Mouse (Mus musculus): ENCODE measurements around the gene Cyp2d9. TPM values are rescaled to one million over a fixed set of nuclear protein-coding genes. Genes with fewer than 3 reads are reported as not detected.
"Not testable (repeated sequence)": the region's sequence is repeated elsewhere in the genome, so short reads cannot be mapped to it uniquely, and the experiment has no call there.

Gene Cyp2d9
- polyA plus RNA-seq (2012; rRNA removed) (0.26 TPM in 1 of 2 replicates, not detected in the other), polyA plus RNA-seq (2014; fragmentation: Nextera tagmentation; extraction: Ambion mirVana) (not detected in 2 replicates)

DNA sequence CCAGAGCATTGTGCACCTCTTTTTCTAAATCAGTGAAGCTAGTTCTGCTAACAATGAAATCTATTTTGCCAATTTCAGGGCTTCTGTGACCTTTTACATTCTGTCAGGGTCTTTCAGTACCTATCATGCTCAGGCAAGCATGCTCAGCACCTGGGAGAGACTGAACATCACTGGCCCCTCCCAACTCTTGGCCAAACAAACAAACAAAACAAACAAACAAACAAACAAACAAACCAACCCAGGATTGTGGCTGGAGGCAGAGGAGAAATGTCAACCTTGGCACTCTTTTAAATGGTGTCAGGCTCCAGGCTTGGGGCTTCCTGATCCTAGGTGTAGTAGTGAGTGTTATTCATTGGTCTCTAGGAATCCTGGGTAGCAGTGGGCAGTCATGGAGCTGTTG lies at the start of gene Cyp2d9:
Gene Cyp2d9 (plus strand): TSS at position 301 of the 400 bp plus-strand sequence.
- no peaks in the 10 kb centered on the region for H3K4me1 ChIP-seq (ENCODE audit: control insufficient read depth, insufficient read depth, low read length)
- H3K27ac ChIP-seq (replicated peaks; ENCODE audit: low read depth, low read length), result no peak within 1 kb of the TSS
- peaks cover 9% of the 10 kb centered on the region; the same call in 1 of the 2 replicates for H3K9me3 ChIP-seq (ENCODE audit: control insufficient read depth, low read length)
- H3K4me3 ChIP-seq (replicated peaks; ENCODE audit: low read length), result no peak within 1 kb of the TSS
- H3K9ac ChIP-seq (ENCODE audit: low read depth, low read length, severe bottlenecking), result no peak within 1 kb of the TSS
- ATAC-seq (ENCODE audit: low FRiP score, low read depth) (no peak), DNase-seq (ENCODE audit: low spot score) (no peak)
- no peak within 1 kb of the TSS for H3K4me2 ChIP-seq (replicated peaks; ENCODE audit: low read depth, low read length, severe bottlenecking)
- no peak for TF ChIP-seq POLR2A (IDR thresholded peaks at IDR 0.05; ENCODE audit: borderline replicate concordance, extremely low read depth, insufficient read depth, insufficient read length)
- no peaks in the 10 kb centered on the region for H3K36me3 ChIP-seq (ENCODE audit: control insufficient read depth, insufficient read depth, low read length)
- H3K27me3 ChIP-seq (ENCODE audit: control insufficient read depth, insufficient read depth, low read length), result no peaks in the 10 kb centered on the region

- 92% methylated on average over 2 of the region's 2 CpGs for WGBS
- no peaks in the 10 kb centered on the region for H3K4me1 ChIP-seq (ENCODE audit: control insufficient read depth, insufficient read depth, low read length)
- no peak overlapping the region for H3K9ac ChIP-seq (ENCODE audit: low read depth, low read length, severe bottlenecking)
- H3K4me2 ChIP-seq (replicated peaks; ENCODE audit: low read depth, low read length, severe bottlenecking), result no peak overlapping the region
- ATAC-seq (ENCODE audit: low FRiP score, low read depth), result no peak
- H3K9me3 ChIP-seq (ENCODE audit: control insufficient read depth, low read length), result no peaks in the 10 kb centered on the region
- H3K27ac ChIP-seq (replicated peaks; ENCODE audit: low read depth, low read length), result no peak overlapping the region
- no peaks in the 10 kb centered on the region for H3K27me3 ChIP-seq (ENCODE audit: control insufficient read depth, insufficient read depth, low read length)
- no peak overlapping the region for H3K4me3 ChIP-seq (replicated peaks; ENCODE audit: low read length)
- no peak for TF ChIP-seq POLR2A (IDR thresholded peaks at IDR 0.05; ENCODE audit: borderline replicate concordance, extremely low read depth, insufficient read depth, insufficient read length)
- H3K36me3 ChIP-seq (ENCODE audit: control insufficient read depth, insufficient read depth, low read length), result no peaks in the 10 kb centered on the region
- DNase-seq (ENCODE audit: low spot score), result no peak
These were observed 47.5 kb upstream of the Cyp2d9 start for GRCm38 (mm10) chr15:82385729-82386128.

DNA sequence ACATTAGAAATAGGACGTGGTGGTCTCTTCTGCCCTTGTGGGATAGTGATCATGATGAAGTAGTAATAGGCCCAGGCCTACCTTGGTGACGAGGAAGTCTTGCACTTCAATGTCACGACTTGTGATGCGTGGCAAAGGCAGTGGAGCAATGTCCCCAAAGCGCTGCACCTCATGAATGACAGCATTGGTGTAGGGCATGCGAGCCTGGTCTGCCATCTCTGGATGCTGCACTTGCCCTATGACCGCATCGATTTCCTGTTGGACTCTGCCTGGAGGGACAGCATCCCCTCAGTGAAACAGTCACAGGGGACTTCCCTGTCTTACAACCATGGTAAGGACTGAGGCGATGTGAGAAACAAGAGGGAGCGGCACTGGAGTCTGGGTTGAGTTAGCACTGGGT lies 43.3 kb upstream of the Cyp2d9 start:
- H3K27me3 ChIP-seq (ENCODE audit: control insufficient read depth, insufficient read depth, low read length); DNase-seq (ENCODE audit: low spot score); H3K9me3 ChIP-seq (ENCODE audit: control insufficient read depth, low read length); H3K9ac ChIP-seq (ENCODE audit: low read depth, low read length, severe bottlenecking); H3K4me2 ChIP-seq (replicated peaks; ENCODE audit: low read depth, low read length, severe bottlenecking); H3K36me3 ChIP-seq (ENCODE audit: control insufficient read depth, insufficient read depth, low read length); H3K4me1 ChIP-seq (ENCODE audit: control insufficient read depth, insufficient read depth, low read length); H3K4me3 ChIP-seq (replicated peaks; ENCODE audit: low read length); H3K27ac ChIP-seq (replicated peaks; ENCODE audit: low read depth, low read length); ATAC-seq (ENCODE audit: low FRiP score, low read depth): not testable (repeated sequence)
- WGBS, result 93% methylated on average over 9 of the region's 10 CpGs

GRCm38 (mm10) chr15:82393922-82394321 lies 39.3 kb upstream of the Cyp2d9 start, which contains the start of gene Cyp2d11:
TSS of gene Cyp2d11 (minus strand) at chr15:82394022.
- 100% methylated on average over 2 of the region's 2 CpGs for WGBS
- not testable (repeated sequence) for H3K4me1 ChIP-seq (ENCODE audit: control insufficient read depth, insufficient read depth, low read length); ATAC-seq (ENCODE audit: low FRiP score, low read depth); H3K36me3 ChIP-seq (ENCODE audit: control insufficient read depth, insufficient read depth, low read length); H3K9ac ChIP-seq (ENCODE audit: low read depth, low read length, severe bottlenecking); H3K27ac ChIP-seq (replicated peaks; ENCODE audit: low read depth, low read length); DNase-seq (ENCODE audit: low spot score); H3K4me3 ChIP-seq (replicated peaks; ENCODE audit: low read length); H3K27me3 ChIP-seq (ENCODE audit: control insufficient read depth, insufficient read depth, low read length); H3K4me2 ChIP-seq (replicated peaks; ENCODE audit: low read depth, low read length, severe bottlenecking); H3K9me3 ChIP-seq (ENCODE audit: control insufficient read depth, low read length)

DNA sequence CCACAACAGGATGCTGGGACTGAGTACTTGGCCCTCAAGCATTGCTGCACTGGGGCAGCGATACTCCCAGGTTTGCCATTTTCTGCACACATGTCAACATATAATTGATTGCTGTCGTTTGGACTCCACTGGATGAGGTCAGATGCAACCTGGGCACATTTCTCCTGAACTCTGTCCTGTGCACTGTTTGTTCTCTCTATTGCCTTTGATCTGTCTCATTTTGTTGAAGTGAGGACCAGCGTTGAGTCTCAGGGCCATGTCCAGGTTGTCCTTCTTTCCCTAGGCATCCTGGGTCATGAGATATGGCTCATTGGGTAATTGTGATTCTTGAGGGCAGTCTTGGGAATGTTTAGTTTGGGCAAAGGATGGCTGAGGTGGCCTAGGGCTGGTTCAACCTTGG lies 37.3 kb upstream of the Cyp2d9 start:
- 86% methylated on average over 3 of the region's 3 CpGs for WGBS
- not testable (repeated sequence) for H3K9me3 ChIP-seq (ENCODE audit: control insufficient read depth, low read length); ATAC-seq (ENCODE audit: low FRiP score, low read depth); H3K9ac ChIP-seq (ENCODE audit: low read depth, low read length, severe bottlenecking); H3K4me2 ChIP-seq (replicated peaks; ENCODE audit: low read depth, low read length, severe bottlenecking); H3K4me1 ChIP-seq (ENCODE audit: control insufficient read depth, insufficient read depth, low read length); H3K27me3 ChIP-seq (ENCODE audit: control insufficient read depth, insufficient read depth, low read length); H3K27ac ChIP-seq (replicated peaks; ENCODE audit: low read depth, low read length); H3K36me3 ChIP-seq (ENCODE audit: control insufficient read depth, insufficient read depth, low read length); H3K4me3 ChIP-seq (replicated peaks; ENCODE audit: low read length); DNase-seq (ENCODE audit: low spot score)

DNA sequence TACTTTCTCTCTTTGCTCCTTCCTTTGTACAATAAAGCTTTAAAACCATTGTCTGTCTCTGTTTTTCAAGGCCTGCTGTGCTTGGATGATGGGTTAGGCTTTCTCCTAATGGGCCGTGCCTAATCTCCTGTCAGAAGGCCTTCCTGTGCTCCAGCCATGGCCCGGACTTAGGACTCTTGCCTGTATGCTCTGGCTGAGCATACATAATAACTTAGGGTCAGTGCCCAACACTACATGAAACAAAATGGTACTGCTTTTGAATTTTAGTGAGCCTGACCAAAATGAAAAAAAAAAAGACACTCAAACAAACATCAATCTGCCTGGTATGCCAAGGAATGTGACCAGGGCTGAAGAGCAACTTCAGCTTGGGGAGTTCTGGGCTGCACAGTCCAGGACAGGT lies 31.7 kb upstream of the Cyp2d9 start:
- Histone ChIP-seq H3K9ac (ENCODE audit: low read depth, low read length, severe bottlenecking) (no peak overlapping the region), H3K27ac (replicated peaks; ENCODE audit: low read depth, low read length) (no peak overlapping the region), H3K9me3 (ENCODE audit: control insufficient read depth, low read length) (no peaks in the 10 kb centered on the region), H3K4me3 (replicated peaks; ENCODE audit: low read length) (no peak overlapping the region), H3K27me3 (ENCODE audit: control insufficient read depth, insufficient read depth, low read length) (no peaks in the 10 kb centered on the region), H3K4me2 (replicated peaks; ENCODE audit: low read depth, low read length, severe bottlenecking) (no peak overlapping the region), H3K4me1 (ENCODE audit: control insufficient read depth, insufficient read depth, low read length) (no peaks in the 10 kb centered on the region), H3K36me3 (ENCODE audit: control insufficient read depth, insufficient read depth, low read length) (no peaks in the 10 kb centered on the region)
- DNase-seq (ENCODE audit: low spot score) (no peak), ATAC-seq (ENCODE audit: low FRiP score, low read depth) (no peak)
- no peak for TF ChIP-seq POLR2A (IDR thresholded peaks at IDR 0.05; ENCODE audit: borderline replicate concordance, extremely low read depth, insufficient read depth, insufficient read length)
- 67% methylated on average over 2 of the region's 2 CpGs for WGBS

Measured in limb, embryonic 14.5 days (tissue).